Mouse (Mus musculus) kidney, adult 8-10 months (tissue): Measurements from ENCODE around the gene Cox20.

ENCODE experiments used
- DNase-seq, 2 experiments: peaks; one replicate each; pipeline ENCODE4 v3.0.0; 2022

Cox20 gene

DNA sequence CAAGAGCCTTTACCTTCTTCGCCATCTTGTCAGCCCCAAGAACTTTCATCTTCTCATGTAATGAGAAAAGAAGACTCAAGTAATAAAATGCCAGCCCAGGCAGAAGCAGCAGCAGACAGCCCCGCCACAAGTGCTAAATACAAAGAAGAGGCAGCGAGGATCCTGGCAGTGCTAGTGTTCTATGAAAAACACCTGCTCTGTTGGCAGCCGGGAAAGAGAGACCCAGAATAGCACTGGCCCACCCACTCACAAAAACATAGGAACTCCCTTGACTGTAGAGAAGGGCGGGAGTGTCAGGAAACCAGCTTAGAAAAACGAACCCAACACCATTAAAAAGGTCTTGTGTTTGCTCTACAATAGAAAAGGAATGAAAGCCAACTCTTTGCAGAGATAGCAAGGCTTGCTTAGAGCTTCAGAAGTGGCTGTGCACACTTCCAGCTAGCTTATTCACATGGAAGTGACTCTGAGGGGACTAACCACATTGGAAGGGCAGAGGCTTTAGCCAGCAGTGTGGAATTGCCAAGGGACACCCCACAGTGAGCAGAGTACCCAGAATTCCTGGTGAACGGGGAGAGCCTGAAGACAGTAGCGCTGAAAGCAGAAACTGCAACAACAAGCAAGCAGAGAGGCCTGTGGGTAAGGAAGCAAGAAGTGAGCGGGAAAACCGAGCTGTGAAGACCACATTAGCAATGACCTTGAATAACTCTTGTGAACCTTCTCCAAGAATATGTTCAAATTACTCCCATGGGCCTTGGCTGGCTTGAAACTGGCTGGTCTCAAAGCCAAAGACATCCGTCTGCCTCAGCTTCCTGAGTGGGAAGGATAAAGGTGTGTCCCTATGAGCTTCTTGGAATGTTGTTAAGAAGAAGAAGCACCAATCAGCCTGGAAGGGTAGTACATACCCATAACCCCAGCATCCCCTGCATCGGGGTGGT is 39.1 kb downstream of the Cox20 start:
- DNase-seq: no peak

GRCm38 (mm10) chr1:178360264-178360663 is 41.3 kb downstream of the Cox20 start:
- no peak for DNase-seq

- no peak for DNase-seq
Measured at GRCm38 (mm10) chr1:178360702-178361101, 41.8 kb downstream of the Cox20 start.

DNA sequence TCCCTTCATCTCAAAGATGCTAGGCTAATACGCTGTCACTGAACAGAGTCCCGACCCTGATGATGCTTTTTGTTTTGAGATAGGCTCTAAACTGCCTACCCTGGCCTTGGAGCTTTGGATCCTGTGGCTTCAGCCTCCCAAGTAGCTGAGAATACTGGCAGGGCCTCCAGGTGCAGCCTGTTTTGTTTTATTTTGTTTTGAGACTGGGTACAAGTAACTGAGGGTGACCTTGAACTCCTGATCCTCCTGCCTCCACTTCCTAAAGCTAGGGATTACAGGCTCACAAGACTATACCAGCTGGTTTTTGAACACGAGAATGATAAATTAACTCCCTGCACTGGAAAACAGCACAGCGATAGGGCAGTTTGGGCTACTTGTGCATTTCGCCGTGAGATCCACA is 46.2 kb downstream of the Cox20 start:
- no peak for DNase-seq

DNA sequence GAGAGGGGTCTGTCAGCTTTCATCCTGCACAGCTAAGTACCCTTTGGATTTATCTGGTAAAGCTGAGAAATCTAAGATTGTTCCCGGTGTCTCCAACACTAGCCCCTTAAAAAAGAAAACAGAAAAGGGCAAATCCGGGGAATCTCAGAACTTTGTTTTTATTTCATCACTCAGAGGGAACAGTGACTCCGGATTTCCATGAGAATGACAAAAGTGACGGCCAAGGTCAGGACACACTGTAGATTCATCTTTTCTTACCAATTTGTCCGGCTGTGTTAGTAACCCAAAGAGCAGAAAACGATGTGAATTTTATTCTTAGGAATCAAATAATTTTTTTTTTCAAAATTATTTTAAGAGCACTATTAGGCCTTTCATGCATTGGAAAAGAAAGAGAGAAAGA is 49.2 kb downstream of the Cox20 start:
- no peak for DNase-seq

DNA sequence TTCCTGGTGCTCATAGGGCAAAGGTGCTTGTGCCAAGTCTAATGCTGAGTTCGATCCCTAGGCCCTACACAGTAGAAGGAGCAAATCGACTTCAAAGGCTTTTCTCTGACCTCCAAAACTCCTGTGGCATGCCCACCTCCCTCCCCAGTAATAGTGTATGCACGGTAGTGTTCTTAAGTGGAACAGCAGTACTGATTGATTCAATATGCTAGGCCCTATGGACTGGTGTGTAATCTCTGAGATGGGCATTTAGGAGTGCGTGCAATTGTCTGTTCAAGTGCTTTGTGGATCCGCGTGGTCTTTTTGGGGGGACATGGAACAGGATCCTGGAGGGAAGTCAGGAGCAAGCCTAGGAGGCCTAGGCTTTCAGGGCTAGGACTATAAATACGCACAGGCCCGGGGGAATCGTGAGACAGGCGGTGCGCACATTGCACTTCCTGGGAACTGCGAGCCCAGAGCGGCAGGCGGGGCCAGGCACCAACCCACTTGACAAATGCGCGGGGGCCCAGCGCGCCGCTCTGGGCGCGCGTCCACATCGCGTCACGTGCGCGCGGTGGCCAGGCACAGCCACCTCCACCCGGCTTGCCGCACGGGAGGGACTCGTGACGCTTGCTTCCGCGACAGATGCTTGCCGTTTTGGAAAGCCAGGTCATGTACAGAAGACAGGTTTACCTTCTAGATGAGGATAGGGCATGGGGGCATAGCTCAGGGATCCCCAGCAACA is 49.8 kb downstream of the Cox20 start:
- DNase-seq: peak; percentile 93

GRCm38 (mm10) chr1:178369272-178369651 is 50.3 kb downstream of the Cox20 start:
- peak; percentile 62 to 72 for DNase-seq
